Mouse (Mus musculus): ENCODE results near the gene Atp5j2.
A peak's percentile ranks its signal among the peaks of the same experiment; 100 is the strongest.

Atp5j2 gene

DNA sequence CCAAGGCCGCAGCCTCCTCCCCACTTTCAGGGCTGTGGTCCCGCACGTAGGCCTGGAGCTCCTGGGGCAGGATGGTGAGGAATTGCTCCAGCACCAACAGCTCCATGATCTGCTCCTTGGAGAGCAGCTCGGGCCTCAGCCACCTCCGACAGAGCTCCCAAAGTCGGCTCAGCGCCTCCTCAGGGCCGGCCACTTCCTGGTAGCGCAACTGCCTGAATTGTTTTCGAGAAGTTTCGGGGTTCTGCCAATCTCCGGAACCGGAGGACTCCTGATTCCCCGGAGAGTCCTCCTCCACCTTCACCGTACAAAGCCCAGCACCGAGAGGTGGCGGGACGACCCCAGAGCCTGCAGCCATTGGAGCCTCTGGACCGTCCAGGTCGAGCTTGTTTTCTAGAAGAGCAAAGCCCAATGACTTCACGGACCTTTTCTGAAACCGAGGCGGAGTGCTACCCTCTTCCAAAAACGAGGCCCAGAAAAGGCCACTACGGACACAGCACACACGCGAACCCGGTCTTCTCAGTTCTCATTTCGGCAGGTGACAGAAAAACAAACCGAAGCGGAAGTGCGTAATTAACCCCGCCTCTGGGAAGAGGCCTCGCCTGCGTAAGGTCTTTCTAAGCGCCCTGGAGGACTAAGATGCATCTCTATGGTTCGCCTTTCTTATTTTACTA is 9.6 kb upstream of the Atp5j2 start, which contains the start of gene Zkscan14:
Gene Zkscan14, minus strand, starts transcription at position 548 of the 671 bp plus-strand sequence.
- DNase-seq (ENCODE audit: low read depth, low spot score) = peak; percentile 75

DNA sequence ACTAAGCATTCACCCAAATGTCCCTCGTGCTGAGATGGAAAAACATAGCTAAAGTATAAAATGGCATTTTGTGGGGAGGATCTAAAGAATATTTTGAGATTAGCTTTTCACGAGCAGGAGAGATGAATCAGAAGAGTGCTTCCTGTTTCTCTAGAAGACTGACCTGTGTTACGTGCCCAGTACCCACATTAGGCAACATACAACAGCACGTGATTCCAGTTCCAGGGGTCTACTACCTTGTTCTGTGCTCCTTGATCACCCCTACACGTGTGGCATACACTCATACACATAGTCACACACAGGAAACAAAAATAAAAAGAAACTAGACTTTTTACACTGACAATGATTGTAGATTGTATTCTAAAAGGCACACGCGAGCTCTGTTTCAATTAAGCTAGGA is 8.5 kb upstream of the Atp5j2 start:
- DNase-seq (ENCODE audit: low read depth, low spot score) = no peak

DNA sequence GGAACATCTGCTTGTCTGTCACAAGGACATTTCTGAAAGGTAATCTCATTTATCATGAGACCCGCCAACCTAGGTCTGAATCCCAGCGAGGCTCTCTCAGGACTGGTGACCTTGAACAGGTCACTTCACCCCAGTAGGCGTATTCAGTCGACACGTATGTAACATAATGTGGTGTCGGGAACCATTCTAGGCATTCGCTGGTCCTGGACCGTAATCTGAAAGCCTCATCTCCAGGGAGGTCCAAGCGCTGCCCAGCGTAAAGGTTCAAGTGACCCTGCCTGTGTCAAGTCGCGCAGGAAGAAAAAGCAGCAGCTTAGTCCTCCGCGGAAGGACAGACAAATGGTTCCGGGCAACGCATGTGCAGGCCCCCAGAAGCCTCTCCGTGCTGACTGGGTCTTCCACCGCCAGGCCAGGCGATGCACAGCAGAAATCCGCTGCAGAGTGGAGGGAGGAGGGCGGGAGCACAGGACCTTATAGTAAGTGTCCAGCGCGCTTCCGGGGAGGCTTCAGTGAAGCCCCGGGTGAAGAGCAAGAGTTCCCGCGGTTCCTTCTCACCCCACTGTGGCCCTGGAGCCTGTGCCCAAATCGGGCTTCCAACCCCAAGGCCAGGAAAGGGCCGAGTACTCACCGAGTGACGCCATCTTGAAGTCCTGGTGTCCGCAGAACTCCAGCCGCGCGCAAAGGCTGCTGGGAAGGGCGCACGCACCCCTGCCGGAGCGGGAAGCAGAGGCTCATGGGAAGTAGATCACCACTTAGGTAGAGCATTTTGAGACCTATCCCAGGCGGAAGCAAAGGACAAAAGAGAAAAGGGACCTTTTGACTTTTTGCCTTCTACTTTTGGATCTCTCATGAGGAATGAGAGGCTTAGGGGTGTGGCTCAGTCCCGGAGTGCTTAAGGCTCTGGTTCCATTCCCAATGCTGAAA is 725 bp downstream of the Atp5j2 start:
- DNase-seq (ENCODE audit: low read depth, low spot score) = peak; percentile 80

DNA sequence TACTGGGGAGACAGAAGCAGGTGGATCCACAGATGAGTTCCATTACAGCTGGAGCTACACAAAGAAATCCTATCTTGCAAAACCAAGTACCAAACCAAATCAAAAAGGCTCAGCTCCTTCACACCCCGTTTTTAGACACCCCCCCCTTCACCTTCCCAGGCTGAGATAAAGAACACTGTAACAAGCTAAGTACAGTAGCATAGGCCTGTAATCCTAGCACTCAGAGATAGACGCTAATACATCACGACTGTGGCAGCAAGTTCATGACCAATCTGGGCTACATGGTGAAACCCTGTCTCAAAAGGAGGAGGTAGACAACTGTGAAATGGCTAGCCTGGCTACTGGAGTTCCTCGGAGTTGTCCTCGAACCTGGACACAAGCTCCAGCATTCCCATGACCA is 1.5 kb downstream of the Atp5j2 start:
- DNase-seq (ENCODE audit: low read depth, low spot score) = no peak

DNA sequence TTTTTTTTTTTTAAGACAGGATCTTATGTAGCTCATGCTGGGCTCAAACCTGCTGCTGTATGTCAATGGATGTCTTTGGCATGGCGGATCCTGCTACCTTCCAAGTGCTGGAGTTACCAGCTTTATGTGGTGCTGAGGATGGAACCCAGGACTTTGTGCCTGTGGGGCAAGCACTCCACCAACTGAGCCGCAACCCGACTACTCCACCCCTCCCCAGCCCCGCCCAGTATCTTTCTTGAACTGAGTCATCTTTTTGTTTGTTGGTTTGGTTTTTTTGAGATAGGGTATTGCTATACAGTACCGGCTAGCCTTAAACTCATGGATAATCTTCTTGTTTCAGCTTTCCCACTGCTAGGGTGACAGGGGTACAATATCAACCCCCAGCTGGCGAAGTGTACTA is 2.4 kb downstream of the Atp5j2 start:
- no peak for DNase-seq (ENCODE audit: low read depth, low spot score)

- no peak for DNase-seq (ENCODE audit: low read depth, low spot score)
These were observed 6.6 kb downstream of the Atp5j2 start for GRCm38 (mm10) chr5:145185244-145185643.

DNA sequence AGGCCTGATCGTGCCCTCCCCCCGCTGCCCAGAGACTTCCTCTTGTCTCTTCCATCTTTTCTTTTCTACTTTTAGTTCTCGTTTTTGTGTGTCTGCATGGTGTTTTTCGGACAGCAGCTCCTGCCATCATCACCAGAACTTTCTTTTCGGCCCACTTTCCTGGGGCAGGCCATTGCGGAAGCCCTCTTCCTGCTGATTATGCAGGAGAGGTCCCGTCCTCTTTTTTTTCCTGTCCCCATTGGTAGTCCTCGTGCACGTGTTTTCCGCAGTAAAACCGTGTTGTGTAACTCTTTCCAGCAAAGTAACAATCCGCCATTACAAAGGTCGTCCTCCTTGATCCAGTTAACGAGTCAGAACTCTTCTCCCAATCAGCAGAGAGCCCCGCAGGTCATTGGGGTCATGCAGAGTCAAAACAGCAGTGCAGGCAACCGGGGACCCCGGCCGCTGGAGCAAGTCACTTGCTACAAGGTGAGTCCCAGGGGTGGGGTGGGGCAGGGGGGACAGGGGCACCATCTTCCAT is 13.3 kb downstream of the Atp5j2 start:
- DNase-seq (ENCODE audit: low read depth, low spot score) = no peak

DNA sequence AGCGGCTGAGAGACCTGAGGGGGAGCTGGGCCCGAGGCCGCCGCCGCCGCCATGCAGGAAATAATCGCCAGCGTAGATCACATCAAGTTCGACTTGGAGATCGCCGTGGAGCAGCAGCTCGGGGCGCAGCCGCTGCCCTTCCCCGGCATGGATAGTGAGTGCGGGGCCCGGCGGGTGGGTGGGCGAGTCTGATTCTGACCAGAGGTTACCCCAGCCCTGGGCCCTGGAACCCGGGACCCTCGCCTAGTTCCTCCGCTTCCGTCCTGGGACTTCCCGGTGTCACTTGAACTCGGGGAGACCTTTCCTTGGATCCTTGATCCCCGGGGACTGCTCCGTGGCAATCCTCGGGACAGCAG is 24.6 kb downstream of the Atp5j2 start:
- DNase-seq (ENCODE audit: low read depth, low spot score) = no peak

- peak; percentile 97 for DNase-seq (ENCODE audit: low read depth, low spot score)
These were observed 25.1 kb downstream of the Atp5j2 start, which contains the start of the genes Ptcd1 and Cpsf4 for GRCm38 (mm10) chr5:145166536-145167305. Ptcd1 (minus strand) TSS chr5:145167108. Cpsf4 (plus strand) TSS chr5:145167213.

GRCm38 (mm10) chr5:145165184-145165583 is 26.7 kb downstream of the Atp5j2 start:
- no peak for DNase-seq (ENCODE audit: low read depth, low spot score)

DNA sequence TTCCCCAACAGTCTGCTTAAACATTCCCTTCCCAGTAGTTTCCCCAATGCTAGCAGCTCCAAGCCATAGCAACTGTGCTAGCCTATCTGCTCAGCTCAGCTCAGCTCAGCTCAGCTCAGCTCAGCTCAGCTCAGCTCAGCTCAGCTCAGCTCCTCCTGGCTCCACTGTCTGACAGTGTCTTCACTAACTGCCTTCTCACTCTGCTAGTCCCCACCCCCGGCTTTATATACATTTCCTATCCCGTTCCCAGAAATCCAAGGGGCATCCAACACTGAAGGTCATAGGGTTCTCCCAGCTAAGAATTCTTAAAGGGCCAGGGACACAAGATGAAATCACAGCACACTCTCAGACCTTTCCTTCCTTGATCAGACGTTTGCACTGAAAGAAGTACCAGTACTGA is 27.2 kb downstream of the Atp5j2 start:
- DNase-seq (ENCODE audit: low read depth, low spot score) = no peak

GRCm38 (mm10) chr5:145161361-145161760 is 30.5 kb downstream of the Atp5j2 start:
- no peak for DNase-seq (ENCODE audit: low read depth, low spot score)

DNA sequence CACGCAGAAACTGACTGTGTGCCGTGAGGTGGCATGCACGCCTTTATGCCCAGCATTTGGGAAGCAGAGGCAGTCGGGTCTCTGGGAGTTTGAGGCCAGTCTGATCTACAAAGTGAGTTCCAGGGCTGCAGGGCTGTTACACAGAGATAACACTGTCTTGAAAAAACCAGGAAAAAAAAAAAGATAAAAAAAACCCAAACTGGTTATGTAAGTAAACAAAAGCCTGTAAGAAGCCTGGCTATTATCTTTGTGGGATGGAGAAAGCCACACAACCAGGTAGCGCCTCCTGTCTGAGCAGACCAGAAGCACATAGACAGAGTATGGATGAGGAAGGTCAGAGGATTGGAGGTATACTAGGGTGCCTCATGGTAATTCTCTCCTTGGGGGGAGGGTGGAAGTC is 39.2 kb downstream of the Atp5j2 start:
- DNase-seq (ENCODE audit: low read depth, low spot score) = no peak

- DNase-seq (ENCODE audit: low read depth, low spot score) = no peak
These were observed 42.6 kb downstream of the Atp5j2 start for GRCm38 (mm10) chr5:145149294-145149693.

DNA sequence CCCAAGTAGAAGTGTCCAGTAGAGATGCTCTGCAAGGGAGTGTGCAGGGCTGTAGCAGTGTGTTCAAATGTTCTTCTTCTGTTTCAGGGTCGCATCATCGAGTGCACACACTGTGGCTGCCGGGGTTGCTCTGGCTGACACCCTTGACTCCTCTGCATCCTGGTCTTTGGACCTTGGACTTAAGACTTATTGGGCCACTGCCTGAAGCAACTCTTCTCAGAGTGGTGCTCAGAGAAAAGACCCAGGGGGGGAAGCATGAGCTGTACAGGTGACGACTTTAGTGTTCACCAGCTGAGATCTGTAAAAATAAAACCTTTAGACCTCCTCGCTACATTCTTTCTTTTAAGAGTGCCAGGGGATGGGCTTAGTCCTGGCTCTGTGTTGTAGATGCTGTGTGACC is 44.1 kb downstream of the Atp5j2 start:
- no peak for DNase-seq (ENCODE audit: low read depth, low spot score)

DNA sequence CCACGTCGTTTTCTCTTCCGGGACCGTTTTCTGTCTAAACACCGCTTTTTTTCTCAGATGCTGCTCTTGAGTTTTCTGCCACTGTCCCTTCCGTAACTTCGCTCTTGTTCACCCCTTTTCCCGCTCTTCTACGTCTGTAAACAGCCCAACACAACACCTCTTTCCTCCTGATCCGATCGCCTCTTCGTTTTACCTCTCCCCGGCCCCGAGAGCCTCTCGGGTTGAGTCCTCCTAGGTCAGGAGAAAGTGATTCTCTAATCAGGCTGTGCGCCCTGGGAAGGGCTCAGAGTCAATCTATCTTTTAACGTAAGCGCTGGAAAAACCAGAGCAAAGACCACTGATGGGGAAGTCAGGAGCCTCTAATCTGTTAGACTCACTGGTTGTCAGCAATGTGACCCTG is 51.3 kb downstream of the Atp5j2 start:
- DNase-seq (ENCODE audit: low read depth, low spot score) = no peak

GRCm38 (mm10) chr5:145139571-145140519 is 52.0 kb downstream of the Atp5j2 start, which contains the start of the genes Pdap1 and Bud31:
Pdap1 (minus strand) TSS chr5:145140238.
Bud31 (plus strand) TSS chr5:145140362.
- DNase-seq (ENCODE audit: low read depth, low spot score) = peak; percentile 84

GRCm38 (mm10) chr5:145138836-145139235 is 53.0 kb downstream of the Atp5j2 start:
- no peak for DNase-seq (ENCODE audit: low read depth, low spot score)
